Mouse (Mus musculus): ENCODE results near the gene Mfap4. TPM values are rescaled to one million over a fixed set of nuclear protein-coding genes. Genes with fewer than 3 reads are reported as not detected.
A peak's percentile ranks its signal among the peaks of the same experiment; 100 is the strongest.

Gene Mfap4
- polyA plus RNA-seq, 1 experiment from 2014 or later, result 184 TPM

- H3K4me3 ChIP-seq (ENCODE audit: low read depth, low read length), result peak overlapping the region; percentile 36
- H3K27me3 ChIP-seq (ENCODE audit: control insufficient read depth, insufficient read depth, low read length), result no peaks in the 10 kb centered on the region
- no peaks in the 10 kb centered on the region for H3K9me3 ChIP-seq (ENCODE audit: control insufficient read depth, low read length)
- TF ChIP-seq EP300 (optimal IDR thresholded peaks at IDR 0.05) (no peak), CTCF (IDR thresholded peaks at IDR 0.05; ENCODE audit: low read depth) (no peak)
- H3K4me2 ChIP-seq (replicated peaks; ENCODE audit: low read depth), result peak overlapping the region; percentile 51
- ATAC-seq (ENCODE audit: low FRiP score, low TSS enrichment), result no peak
- H3K9ac ChIP-seq (ENCODE audit: low read length), result peak overlapping the region; percentile 56
- no peak for DNase-seq (ENCODE audit: low spot score)
- H3K4me1 ChIP-seq (replicated peaks; ENCODE audit: control insufficient read depth, insufficient read depth), result peaks cover 4% of the 10 kb centered on the region; the same call in 1 of the 2 replicates
- peak overlapping the region; percentile 92 for H3K27ac ChIP-seq (replicated peaks)
- H3K36me3 ChIP-seq (ENCODE audit: control insufficient read depth, insufficient read depth, low read length), result peaks cover 9% of the 10 kb centered on the region
- WGBS, result 55% methylated on average over 22 of the region's 22 CpGs
These were observed 568 bp downstream of the Mfap4 start for GRCm38 (mm10) chr11:61485541-61486457.

GRCm38 (mm10) chr11:61486458-61487219 is 1.4 kb downstream of the Mfap4 start:
- Histone ChIP-seq H3K27ac (replicated peaks) (peak overlapping the region; percentile 92), H3K4me1 (replicated peaks; ENCODE audit: control insufficient read depth, insufficient read depth) (peaks cover 4% of the 10 kb centered on the region; the same call in 1 of the 2 replicates), H3K36me3 (ENCODE audit: control insufficient read depth, insufficient read depth, low read length) (peaks cover 15% of the 10 kb centered on the region), H3K27me3 (ENCODE audit: control insufficient read depth, insufficient read depth, low read length) (no peaks in the 10 kb centered on the region), H3K4me2 (replicated peaks; ENCODE audit: low read depth) (peak overlapping the region; percentile 51), H3K9me3 (ENCODE audit: control insufficient read depth, low read length) (no peaks in the 10 kb centered on the region), H3K4me3 (ENCODE audit: low read depth, low read length) (peak overlapping the region; percentile 36), H3K9ac (ENCODE audit: low read length) (peak overlapping the region; percentile 56)
- TF ChIP-seq CTCF (IDR thresholded peaks at IDR 0.05; ENCODE audit: low read depth), result no peak
- no peak for TF ChIP-seq EP300 (optimal IDR thresholded peaks at IDR 0.05)
- ATAC-seq (ENCODE audit: low FRiP score, low TSS enrichment) (no peak), DNase-seq (ENCODE audit: low spot score) (no peak)
- 68% methylated on average over 14 of the region's 14 CpGs for WGBS

DNA sequence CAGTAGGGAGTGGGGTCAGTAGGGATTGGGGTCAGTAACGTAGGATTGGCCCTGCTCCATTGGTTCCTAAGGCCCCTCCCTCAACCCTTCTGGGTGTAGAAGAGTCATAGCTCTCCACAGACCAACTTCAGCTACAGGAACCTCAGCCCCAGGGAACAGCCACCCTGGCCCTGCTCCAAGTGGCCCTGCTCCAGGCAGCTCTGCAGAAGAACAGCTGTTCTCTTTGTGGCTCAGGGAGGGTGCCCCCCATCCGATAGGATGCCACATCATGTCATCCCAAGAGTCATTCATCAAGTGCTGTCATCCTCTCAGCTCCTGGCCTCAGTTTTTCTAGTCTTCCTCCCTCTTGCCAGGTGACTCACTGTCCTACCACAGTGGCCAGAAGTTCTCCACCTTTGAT is 2.2 kb downstream of the Mfap4 start:
- DNase-seq (ENCODE audit: low spot score), result peak; percentile 49
- TF ChIP-seq EP300 (optimal IDR thresholded peaks at IDR 0.05), result no peak
- no peak overlapping the region for H3K4me3 ChIP-seq (ENCODE audit: low read depth, low read length)
- H3K9me3 ChIP-seq (ENCODE audit: control insufficient read depth, low read length), result no peaks in the 10 kb centered on the region
- H3K4me1 ChIP-seq (replicated peaks; ENCODE audit: control insufficient read depth, insufficient read depth), result peaks cover 4% of the 10 kb centered on the region; the same call in 1 of the 2 replicates
- peak overlapping the region; percentile 92; the same call in 1 of the 2 replicates for H3K27ac ChIP-seq (replicated peaks)
- peaks cover 15% of the 10 kb centered on the region for H3K36me3 ChIP-seq (ENCODE audit: control insufficient read depth, insufficient read depth, low read length)
- no peak for ATAC-seq (ENCODE audit: low FRiP score, low TSS enrichment)
- H3K9ac ChIP-seq (ENCODE audit: low read length), result no peak overlapping the region
- WGBS, result 31% methylated on average over 2 of the region's 2 CpGs
- H3K4me2 ChIP-seq (replicated peaks; ENCODE audit: low read depth), result peak overlapping the region; percentile 51; the same call in 1 of the 2 replicates
- no peaks in the 10 kb centered on the region for H3K27me3 ChIP-seq (ENCODE audit: control insufficient read depth, insufficient read depth, low read length)

DNA sequence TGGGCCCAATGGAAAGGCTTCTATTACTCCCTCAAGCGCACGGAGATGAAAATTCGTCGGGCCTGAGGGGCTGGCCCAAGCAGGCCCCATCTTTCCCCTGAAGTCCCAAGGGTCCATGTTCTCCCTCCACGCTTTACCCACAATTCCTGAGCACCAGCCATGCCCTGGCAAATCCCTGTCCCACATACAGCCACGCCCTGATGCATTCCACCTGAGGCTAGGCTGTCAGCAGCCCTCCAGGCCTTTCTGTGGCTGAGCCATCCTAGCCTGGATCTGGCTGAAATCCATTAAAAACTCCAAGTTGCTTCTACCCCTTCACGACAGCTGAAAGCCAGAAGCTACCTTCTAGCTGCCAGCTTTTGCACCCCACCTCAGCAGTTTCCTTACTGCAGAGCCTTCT is 2.7 kb downstream of the Mfap4 start:
- Histone ChIP-seq H3K4me3 (ENCODE audit: low read depth, low read length) (no peak overlapping the region), H3K4me2 (replicated peaks; ENCODE audit: low read depth) (no peak overlapping the region), H3K27me3 (ENCODE audit: control insufficient read depth, insufficient read depth, low read length) (no peaks in the 10 kb centered on the region), H3K9ac (ENCODE audit: low read length) (no peak overlapping the region), H3K9me3 (ENCODE audit: control insufficient read depth, low read length) (no peaks in the 10 kb centered on the region), H3K4me1 (replicated peaks; ENCODE audit: control insufficient read depth, insufficient read depth) (peaks cover 4% of the 10 kb centered on the region; the same call in 1 of the 2 replicates), H3K27ac (replicated peaks) (peak overlapping the region; percentile 92; the same call in 1 of the 2 replicates), H3K36me3 (ENCODE audit: control insufficient read depth, insufficient read depth, low read length) (peaks cover 15% of the 10 kb centered on the region)
- 78% methylated on average over 7 of the region's 7 CpGs for WGBS
- DNase-seq (ENCODE audit: low spot score) (no peak), ATAC-seq (ENCODE audit: low FRiP score, low TSS enrichment) (no peak)
- TF ChIP-seq CTCF (IDR thresholded peaks at IDR 0.05; ENCODE audit: low read depth) (no peak), EP300 (optimal IDR thresholded peaks at IDR 0.05) (no peak)

DNA sequence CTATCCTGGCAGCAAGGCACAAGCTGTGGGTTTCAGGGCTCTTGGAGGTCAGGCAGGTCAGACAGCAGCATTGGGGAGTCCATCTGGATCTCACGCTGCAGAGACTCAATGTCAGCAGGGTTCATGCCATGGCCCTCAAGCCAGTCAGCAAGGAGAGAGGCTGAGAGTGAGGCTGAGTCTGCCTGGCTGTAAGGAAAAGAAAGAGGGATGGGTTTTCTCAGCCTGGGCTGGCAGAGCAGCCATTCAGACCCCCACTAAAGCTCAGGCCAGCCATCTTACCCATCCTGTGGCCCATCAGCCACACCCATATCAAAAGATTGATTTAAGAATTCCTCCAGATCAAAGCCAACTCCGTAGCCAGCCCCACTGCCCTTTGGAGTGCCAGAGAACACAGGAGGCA is 3.9 kb downstream of the Mfap4 start:
- Histone ChIP-seq H3K27ac (replicated peaks) (no peak overlapping the region), H3K4me1 (replicated peaks; ENCODE audit: control insufficient read depth, insufficient read depth) (peaks cover 7% of the 10 kb centered on the region), H3K27me3 (ENCODE audit: control insufficient read depth, insufficient read depth, low read length) (no peaks in the 10 kb centered on the region), H3K4me2 (replicated peaks; ENCODE audit: low read depth) (no peak overlapping the region), H3K36me3 (ENCODE audit: control insufficient read depth, insufficient read depth, low read length) (peaks cover 15% of the 10 kb centered on the region), H3K9ac (ENCODE audit: low read length) (no peak overlapping the region), H3K4me3 (ENCODE audit: low read depth, low read length) (no peak overlapping the region), H3K9me3 (ENCODE audit: control insufficient read depth, low read length) (no peaks in the 10 kb centered on the region)
- TF ChIP-seq EP300 (optimal IDR thresholded peaks at IDR 0.05) (no peak), CTCF (IDR thresholded peaks at IDR 0.05; ENCODE audit: low read depth) (no peak)
- 85% methylated on average over 2 of the region's 2 CpGs for WGBS
- ATAC-seq (ENCODE audit: low FRiP score, low TSS enrichment) (no peak), DNase-seq (ENCODE audit: low spot score) (no peak)

Measured in stomach, postnatal 0 days (tissue).